Mouse (Mus musculus) monocyte, adult 59 days (primary cell): ENCODE measurements around the gene Mrps35. TPM values are rescaled to one million over a fixed set of nuclear protein-coding genes. Genes with fewer than 3 reads are reported as not detected.

Experiments
- total RNA-seq, 2 experiments: library from RNA; stranded (reverse); gene quantifications; one replicate each; pipeline ENCODE4 v1.2.4; 2023

Mrps35 gene
- 10 to 100 TPM; 24.5 to 36.7 TPM for total RNA-seq

DNA sequence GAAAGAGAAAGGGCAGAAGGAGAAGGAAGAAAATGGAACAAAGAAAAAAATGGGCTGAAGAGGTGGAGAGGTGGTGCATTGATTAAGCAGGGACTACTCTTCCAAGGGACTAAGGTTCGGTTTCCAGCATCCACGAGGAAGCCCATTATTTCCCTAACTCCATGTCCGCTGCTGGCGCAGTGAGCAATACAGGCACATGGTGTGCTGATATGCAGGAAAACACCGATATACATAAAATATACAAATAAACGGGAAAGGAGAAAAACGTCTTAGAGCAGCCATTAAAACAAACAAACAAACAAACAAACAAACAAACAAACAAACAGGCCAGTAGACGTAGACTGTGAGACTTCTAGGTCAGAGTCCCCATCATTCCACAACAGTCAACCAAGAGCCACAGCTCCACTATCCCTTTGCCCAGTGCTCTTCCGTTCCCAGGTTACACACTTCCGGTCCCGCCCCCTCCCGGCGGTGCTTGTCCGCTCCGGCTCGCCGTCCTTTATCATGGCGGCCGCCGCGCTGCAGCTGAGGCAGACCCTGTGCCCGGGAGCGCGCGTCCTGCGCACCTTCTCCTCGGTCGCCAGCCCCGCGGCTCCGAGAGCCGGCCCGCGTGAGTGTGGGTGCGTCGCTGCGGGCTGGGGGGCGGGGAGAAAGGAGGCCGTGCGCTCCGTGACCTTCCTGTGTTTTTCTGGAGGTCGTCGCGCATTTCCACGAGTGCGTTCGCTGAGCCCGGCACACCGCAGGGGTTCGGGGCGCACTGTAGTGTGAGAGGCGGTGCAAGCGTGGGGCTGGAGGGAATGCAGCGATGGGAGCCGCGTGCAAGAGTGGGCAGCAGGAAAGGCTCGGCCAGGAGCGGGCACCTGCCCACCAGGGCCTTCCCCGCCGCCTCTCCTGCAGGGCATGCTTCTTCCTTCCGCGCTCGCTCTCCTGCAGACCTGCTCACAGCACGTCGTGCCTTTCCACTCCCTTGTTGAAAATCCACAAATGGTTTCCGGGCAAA lies at the start of gene Mrps35:
TSS of gene Mrps35 (plus strand) at position 474 of the 1,000 bp plus-strand sequence.

DNA sequence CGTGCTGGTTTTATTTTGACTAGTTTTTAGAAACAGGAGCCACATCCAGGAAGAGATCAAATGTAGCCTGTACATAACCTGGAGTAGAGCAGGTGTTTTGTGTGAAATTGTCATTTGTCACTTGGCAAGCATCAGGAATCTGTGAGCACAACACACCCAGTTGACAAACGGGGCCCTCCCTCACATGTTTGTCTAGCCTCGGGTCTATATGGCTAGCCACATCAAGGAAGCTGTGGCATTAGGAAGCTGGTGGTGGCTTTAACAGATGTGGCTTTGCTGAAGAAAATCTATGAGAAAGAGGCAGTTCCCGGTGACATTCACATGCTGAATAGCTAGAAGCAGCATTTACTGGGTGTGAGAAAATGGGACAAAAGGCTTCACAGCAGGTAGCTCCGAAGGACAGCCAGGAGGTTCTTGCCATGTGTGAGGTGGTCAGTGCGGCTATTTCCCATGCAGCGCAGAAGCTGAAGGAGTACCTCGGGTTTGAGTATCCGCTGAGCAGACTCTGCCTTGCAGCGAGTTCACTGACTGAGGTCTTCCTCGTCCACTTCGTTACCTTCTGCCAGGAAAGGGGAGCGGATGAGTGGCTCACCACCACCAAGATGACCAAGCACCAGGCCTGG lies 10.2 kb upstream of the Mrps35 start, which contains the start of gene Rep15:
TSS of gene Rep15 (plus strand) at position 282 of the 623 bp plus-strand sequence.

DNA sequence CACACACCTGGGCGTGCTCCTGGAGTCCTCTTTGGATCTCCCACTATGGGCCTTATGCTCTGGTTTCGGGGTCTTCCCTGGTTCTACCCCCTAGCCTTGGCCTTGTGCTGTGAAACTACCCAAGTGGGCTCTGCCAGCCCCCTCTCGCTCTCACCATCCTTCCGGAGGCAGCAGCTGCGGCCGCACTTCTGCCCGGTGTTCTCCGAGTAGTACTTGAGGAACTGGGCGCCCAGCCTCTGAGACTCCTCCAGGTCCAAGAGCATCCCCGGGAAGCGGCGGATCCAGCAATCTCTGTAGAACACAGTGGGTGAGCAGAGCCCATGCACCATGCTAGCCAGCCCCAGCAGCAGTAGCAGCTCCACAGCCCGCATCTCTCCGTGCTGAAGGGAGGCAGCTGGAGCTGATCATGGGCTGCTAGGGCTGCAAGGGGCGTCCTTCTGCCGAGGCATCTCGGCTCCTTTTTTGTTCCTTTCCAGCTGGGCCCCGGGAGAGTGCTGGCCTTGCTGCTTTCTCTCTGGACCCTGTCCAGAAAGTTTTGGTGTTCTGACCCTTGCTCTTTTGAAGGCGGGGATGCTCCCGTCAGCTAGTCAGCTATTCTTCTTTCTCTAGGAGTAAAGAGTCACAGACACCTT lies 44.1 kb downstream of the Mrps35 start, which contains the start of gene Mansc4:
TSS of gene Mansc4 (minus strand) at position 439 of the 632 bp plus-strand sequence.

DNA sequence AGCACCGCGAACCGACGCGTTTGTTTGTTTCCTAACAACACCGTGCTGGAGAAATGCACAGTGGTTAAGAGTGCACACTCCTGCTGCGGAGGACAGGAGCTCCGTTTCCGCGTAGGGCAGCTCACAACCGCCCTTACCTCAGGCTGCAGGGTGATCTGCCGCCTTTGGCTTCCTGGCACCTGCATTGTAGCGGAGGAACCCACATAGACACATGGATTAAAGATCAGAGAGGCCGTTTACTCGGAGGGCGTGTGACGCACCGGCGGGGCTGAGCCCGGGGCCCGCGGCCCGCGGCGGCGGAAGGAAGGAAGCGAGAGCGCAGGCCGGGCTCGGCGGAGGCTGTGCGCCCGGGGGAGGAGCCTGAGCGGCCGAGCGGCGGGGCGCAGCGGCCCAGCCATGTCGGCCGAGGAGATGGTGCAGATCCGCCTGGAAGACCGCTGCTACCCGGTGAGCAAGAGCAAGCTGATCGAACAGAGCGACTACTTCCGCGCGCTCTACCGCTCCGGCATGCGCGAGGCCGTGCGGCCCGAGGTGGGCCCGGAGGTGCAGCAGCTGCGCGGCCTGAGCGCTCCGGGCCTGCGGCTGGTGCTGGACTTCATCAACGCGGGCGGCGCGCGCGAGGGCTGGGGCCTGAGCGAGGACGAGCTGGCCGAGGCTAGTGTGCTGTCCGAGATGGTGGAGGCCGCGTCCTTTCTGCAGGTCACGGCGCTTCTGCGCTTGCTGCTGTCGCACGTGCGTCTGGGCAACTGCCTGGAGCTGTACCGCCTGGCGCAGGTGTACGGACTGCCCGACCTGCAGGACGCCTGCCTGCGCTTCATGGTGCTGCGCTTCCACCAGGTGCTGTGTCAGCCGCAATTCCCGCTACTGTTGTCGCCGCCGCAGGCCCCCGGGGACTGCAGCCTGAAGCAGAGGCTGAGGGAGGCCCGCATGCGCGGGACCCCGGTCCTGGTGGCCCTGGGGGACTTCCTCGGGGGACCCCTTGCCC lies 48.9 kb downstream of the Mrps35 start, which contains the start of gene Klhl42:
TSS of gene Klhl42 (plus strand) at position 244 of the 985 bp plus-strand sequence.

Other genes with a start within 250 kb of the Mrps35 start
- gene Arntl2, start 246.7 kb upstream of the Mrps35 start, total RNA-seq, result not detected
- not detected for gene Smco2, start 192.7 kb upstream of the Mrps35 start, total RNA-seq
- gene Ppfibp1, start 154.3 kb upstream of the Mrps35 start, total RNA-seq, result 10 to 100 TPM in 1 of 2 experiments, 1 to 10 TPM in 1; 9.4 to 11.0 TPM
- not detected for gene 1700034J05Rik, start 88.3 kb upstream of the Mrps35 start, total RNA-seq
- gene Rep15, start 10.2 kb upstream of the Mrps35 start, total RNA-seq, result under 1 TPM in 1 of 2 experiments, not detected in 1; 0.47 TPM
- not detected for gene Mansc4, start 44.3 kb downstream of the Mrps35 start, total RNA-seq
- 1 to 10 TPM; 3.8 to 4.9 TPM for gene Klhl42, start 48.6 kb downstream of the Mrps35 start, total RNA-seq
- not detected for gene Pthlh, start 221.4 kb downstream of the Mrps35 start, total RNA-seq